8 mouse cellular contexts compared by ENCODE assay signal in genomic region chr11:116273469-116274044, GRCm38 (mm10). TPM values are rescaled to one million over a fixed set of nuclear protein-coding genes. Genes with fewer than 3 reads are reported as not detected.
DNase-seq lines count a peak whose midpoint lies in the region; ATAC-seq lines count a peak whose summit lies in the region.

No protein-coding gene starts in this region.

- H3K27me3 ChIP-seq in lung, embryonic 15.5 days: no peaks in the 10 kb centered on the region
- H3K27me3 ChIP-seq in embryonic facial prominence, embryonic 14.5 days (replicated peaks; ENCODE audit: control insufficient read depth, insufficient read depth, low read length): no peaks in the 10 kb centered on the region
- H3K27me3 ChIP-seq in intestine, embryonic 16.5 days (replicated peaks; ENCODE audit: control insufficient read depth, insufficient read depth, low read length): no peaks in the 10 kb centered on the region
- no peaks in the 10 kb centered on the region for H3K27me3 ChIP-seq in neural tube, embryonic 14.5 days (ENCODE audit: control insufficient read depth, insufficient read depth, low read length)

- DNase-seq in lung, postnatal 25 days (ENCODE audit: low spot score): no peak
- DNase-seq in embryonic facial prominence, embryonic 14.5 days (ENCODE audit: low spot score): no peak
- no peak for DNase-seq in layer of hippocampus, adult 9-11 months
- DNase-seq in urinary bladder, postnatal 36 days (ENCODE audit: low spot score in 2 of 2): no peak
- DNase-seq in T-cell, adult 2 months (ENCODE audit: low spot score): no peak

- peak overlapping the region; percentile 74 for H3K27ac ChIP-seq in lung, embryonic 15.5 days
- H3K27ac ChIP-seq in embryonic facial prominence, embryonic 14.5 days (replicated peaks; ENCODE audit: low read depth, low read length): peak overlapping the region; percentile 82
- peak overlapping the region; percentile 86 for H3K27ac ChIP-seq in intestine, embryonic 16.5 days (ENCODE audit: low read length)
- peak overlapping the region; percentile 93; the same call in 1 of the 2 replicates for H3K27ac ChIP-seq in neural tube, embryonic 14.5 days (ENCODE audit: low read depth, low read length)

- H3K4me2 ChIP-seq in lung, embryonic 15.5 days: peak overlapping the region; percentile 65
- peak overlapping the region; percentile 66 for H3K4me2 ChIP-seq in embryonic facial prominence, embryonic 14.5 days (ENCODE audit: low read depth, low read length)
- H3K4me2 ChIP-seq in intestine, embryonic 16.5 days (ENCODE audit: low read depth, low read length): peak overlapping the region; percentile 84
- H3K4me2 ChIP-seq in neural tube, embryonic 14.5 days (ENCODE audit: low read depth, low read length): peak overlapping the region; percentile 70

- peak overlapping the region; percentile 91 for H3K9ac ChIP-seq in lung, embryonic 15.5 days
- H3K9ac ChIP-seq in embryonic facial prominence, embryonic 14.5 days (ENCODE audit: low read depth, low read length): peak overlapping the region; percentile 84
- peak overlapping the region; percentile 95 for H3K9ac ChIP-seq in intestine, embryonic 16.5 days (ENCODE audit: low read depth, low read length)
- peak overlapping the region; percentile 82 for H3K9ac ChIP-seq in neural tube, embryonic 14.5 days (replicated peaks; ENCODE audit: low read depth, low read length)

- H3K9me3 ChIP-seq in lung, embryonic 15.5 days: no peaks in the 10 kb centered on the region
- no peaks in the 10 kb centered on the region for H3K9me3 ChIP-seq in embryonic facial prominence, embryonic 14.5 days (ENCODE audit: control insufficient read depth, low read length)
- no peaks in the 10 kb centered on the region for H3K9me3 ChIP-seq in intestine, embryonic 16.5 days (ENCODE audit: control insufficient read depth, low read length)
- H3K9me3 ChIP-seq in neural tube, embryonic 14.5 days (ENCODE audit: control insufficient read depth, low read length): no peaks in the 10 kb centered on the region

- WGBS in lung, embryonic 15.5 days: under 1% methylated on average over 39 of the region's 39 CpGs
- under 1% methylated on average over 32 of the region's 39 CpGs for WGBS in embryonic facial prominence, embryonic 14.5 days
- 0% methylated on average over 39 of the region's 39 CpGs for WGBS in intestine, embryonic 16.5 days
- under 1% methylated on average over 39 of the region's 39 CpGs for WGBS in neural tube, embryonic 14.5 days

- peaks cover 21% of the 10 kb centered on the region for H3K4me1 ChIP-seq in lung, embryonic 15.5 days
- peaks cover 19% of the 10 kb centered on the region for H3K4me1 ChIP-seq in embryonic facial prominence, embryonic 14.5 days (ENCODE audit: control insufficient read depth, insufficient read depth, low read length)
- peaks cover 9% of the 10 kb centered on the region for H3K4me1 ChIP-seq in intestine, embryonic 16.5 days (ENCODE audit: control insufficient read depth, insufficient read depth, low read length)
- H3K4me1 ChIP-seq in neural tube, embryonic 14.5 days (ENCODE audit: control insufficient read depth, insufficient read depth, low read length): peaks cover 11% of the 10 kb centered on the region

- peak overlapping the region; percentile 89 for H3K4me3 ChIP-seq in lung, embryonic 15.5 days
- H3K4me3 ChIP-seq in embryonic facial prominence, embryonic 14.5 days (ENCODE audit: low read depth, low read length): peak overlapping the region; percentile 67
- H3K4me3 ChIP-seq in intestine, embryonic 16.5 days (ENCODE audit: low read length): peak overlapping the region; percentile 96
- H3K4me3 ChIP-seq in neural tube, embryonic 14.5 days (ENCODE audit: low read depth, low read length): peak overlapping the region; percentile 97

- peak; percentile 25; the same call in 1 of the 2 replicates for ATAC-seq in lung, embryonic 15.5 days (ENCODE audit: borderline replicate concordance, extremely low read depth, low FRiP score, low TSS enrichment)
- ATAC-seq in embryonic facial prominence, embryonic 14.5 days (ENCODE audit: low read depth): peak; percentile 41
- peak; percentile 69 for ATAC-seq in intestine, embryonic 16.5 days
- peak; percentile 58 for ATAC-seq in neural tube, embryonic 14.5 days (ENCODE audit: low read depth)

- peaks cover 29% of the 10 kb centered on the region for H3K36me3 ChIP-seq in lung, embryonic 15.5 days
- H3K36me3 ChIP-seq in embryonic facial prominence, embryonic 14.5 days (ENCODE audit: control insufficient read depth, insufficient read depth, low read length): peaks cover 28% of the 10 kb centered on the region; the same call in 1 of the 2 replicates
- H3K36me3 ChIP-seq in intestine, embryonic 16.5 days (ENCODE audit: control insufficient read depth, insufficient read depth, low read length): peaks cover 4% of the 10 kb centered on the region
- peaks cover 14% of the 10 kb centered on the region; the same call in 1 of the 2 replicates for H3K36me3 ChIP-seq in neural tube, embryonic 14.5 days (ENCODE audit: control insufficient read depth, insufficient read depth, low read length)

RNA-seq across cellular contexts. Expression of gene Srp68, which starts 0.5 kb away (rescaled TPM):
- polyA plus RNA-seq in lung, embryonic 15.5 days (2015; fragmentation: Nextera tagmentation; extraction: Ambion mirVana): 89.8 and 95.4 TPM in 2 replicates
- polyA plus RNA-seq in embryonic facial prominence, embryonic 14.5 days (2014; fragmentation: Nextera tagmentation; extraction: Ambion mirVana): 91.9 and 92.5 TPM in 2 replicates
- polyA plus RNA-seq in intestine, embryonic 16.5 days (2015; fragmentation: Nextera tagmentation; extraction: Ambion mirVana): 90.9 and 94.8 TPM in 2 replicates
- polyA plus RNA-seq in neural tube, embryonic 14.5 days (2014; fragmentation: Nextera tagmentation; extraction: Ambion mirVana): 52.0 and 57.2 TPM in 2 replicates

RNA-seq across cellular contexts. Expression of gene Galr2, which starts 7.2 kb away (rescaled TPM):
- polyA plus RNA-seq in lung, embryonic 15.5 days (2015; fragmentation: Nextera tagmentation; extraction: Ambion mirVana): 0.07 and 0.24 TPM in 2 replicates
- polyA plus RNA-seq in embryonic facial prominence, embryonic 14.5 days (2014; fragmentation: Nextera tagmentation; extraction: Ambion mirVana): 0.29 and 0.60 TPM in 2 replicates
- polyA plus RNA-seq in intestine, embryonic 16.5 days (2015; fragmentation: Nextera tagmentation; extraction: Ambion mirVana): 0.16 and 0.31 TPM in 2 replicates
- polyA plus RNA-seq in neural tube, embryonic 14.5 days (2014; fragmentation: Nextera tagmentation; extraction: Ambion mirVana): 0.22 and 0.46 TPM in 2 replicates

RNA-seq across cellular contexts. Expression of gene Exoc7, which starts 33.5 kb away (rescaled TPM):
- polyA plus RNA-seq in lung, embryonic 15.5 days (2015; fragmentation: Nextera tagmentation; extraction: Ambion mirVana): 58.4 and 63.5 TPM in 2 replicates
- polyA plus RNA-seq in embryonic facial prominence, embryonic 14.5 days (2014; fragmentation: Nextera tagmentation; extraction: Ambion mirVana): 60.5 and 71.2 TPM in 2 replicates
- 52.5 and 54.6 TPM in 2 replicates for polyA plus RNA-seq in intestine, embryonic 16.5 days (2015; fragmentation: Nextera tagmentation; extraction: Ambion mirVana)
- polyA plus RNA-seq in neural tube, embryonic 14.5 days (2014; fragmentation: Nextera tagmentation; extraction: Ambion mirVana): 112 and 129 TPM in 2 replicates

RNA-seq across cellular contexts. Expression of gene Evpl, which starts 35.7 kb away (rescaled TPM):
- 5.8 and 6.4 TPM in 2 replicates for polyA plus RNA-seq in lung, embryonic 15.5 days (2015; fragmentation: Nextera tagmentation; extraction: Ambion mirVana)
- 9.5 and 10.1 TPM in 2 replicates for polyA plus RNA-seq in embryonic facial prominence, embryonic 14.5 days (2014; fragmentation: Nextera tagmentation; extraction: Ambion mirVana)
- 1.9 and 2.5 TPM in 2 replicates for polyA plus RNA-seq in intestine, embryonic 16.5 days (2015; fragmentation: Nextera tagmentation; extraction: Ambion mirVana)
- polyA plus RNA-seq in neural tube, embryonic 14.5 days (2014; fragmentation: Nextera tagmentation; extraction: Ambion mirVana): 0.53 and 0.62 TPM in 2 replicates
